Mouse (Mus musculus) v-Abl transformed pro-B cells (cell line): ENCODE measurements around the gene 1700025C18Rik.

Experiments used
- in situ Hi-C, 2 experiments: fragments of 400-800 bp; cut with MboI; formaldehyde crosslinking; loops; one replicate each; pipeline ENCODE4 v1.15.1; 2025; ENCODE audit not compliant: unreplicated experiment in 2 of 2

1700025C18Rik gene

DNA sequence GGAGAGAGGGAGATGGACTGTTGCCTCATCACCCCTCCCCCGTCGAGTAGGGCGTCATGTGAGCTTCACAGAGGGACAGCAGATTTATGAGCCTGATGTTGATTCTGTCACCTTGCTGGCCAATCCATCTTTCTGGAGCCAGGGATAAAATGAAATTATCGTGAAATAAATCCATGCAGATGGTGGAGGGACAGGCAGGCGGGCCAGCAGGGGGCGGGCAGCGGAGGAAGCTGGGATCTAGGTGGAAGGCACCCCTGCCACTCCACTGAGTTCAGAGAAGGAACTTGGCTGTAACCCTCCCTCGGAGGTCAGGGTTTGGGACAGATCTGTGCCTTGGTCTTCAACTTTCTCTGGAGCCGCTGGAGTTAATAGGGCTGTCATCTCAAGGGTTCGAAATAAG is 11.9 kb downstream of the 1700025C18Rik start:
- in situ Hi-C loops: loop anchor here (5.0 to 10.0 kb wide), 5 partner anchors 194 to 406 kb away; no protein-coding TSS in a partner anchor

- in situ Hi-C loops: loop anchor here (5.0 to 10.0 kb wide), 5 partner anchors 194 to 407 kb away; no protein-coding TSS in a partner anchor
Observed at GRCm38 (mm10) chr2:165078045-165078444, 12.5 kb downstream of the 1700025C18Rik start.

GRCm38 (mm10) chr2:165077055-165077454 is 13.5 kb downstream of the 1700025C18Rik start:
- in situ Hi-C loops: loop anchor here (5.0 to 10.0 kb wide), 5 partner anchors 195 to 408 kb away; no protein-coding TSS in a partner anchor

GRCm38 (mm10) chr2:165074937-165075336 is 15.6 kb downstream of the 1700025C18Rik start:
- in situ Hi-C loops: loop anchor here (5.0 to 25.0 kb wide), 9 partner anchors 118 to 1012 kb away; no protein-coding TSS in a partner anchor

DNA sequence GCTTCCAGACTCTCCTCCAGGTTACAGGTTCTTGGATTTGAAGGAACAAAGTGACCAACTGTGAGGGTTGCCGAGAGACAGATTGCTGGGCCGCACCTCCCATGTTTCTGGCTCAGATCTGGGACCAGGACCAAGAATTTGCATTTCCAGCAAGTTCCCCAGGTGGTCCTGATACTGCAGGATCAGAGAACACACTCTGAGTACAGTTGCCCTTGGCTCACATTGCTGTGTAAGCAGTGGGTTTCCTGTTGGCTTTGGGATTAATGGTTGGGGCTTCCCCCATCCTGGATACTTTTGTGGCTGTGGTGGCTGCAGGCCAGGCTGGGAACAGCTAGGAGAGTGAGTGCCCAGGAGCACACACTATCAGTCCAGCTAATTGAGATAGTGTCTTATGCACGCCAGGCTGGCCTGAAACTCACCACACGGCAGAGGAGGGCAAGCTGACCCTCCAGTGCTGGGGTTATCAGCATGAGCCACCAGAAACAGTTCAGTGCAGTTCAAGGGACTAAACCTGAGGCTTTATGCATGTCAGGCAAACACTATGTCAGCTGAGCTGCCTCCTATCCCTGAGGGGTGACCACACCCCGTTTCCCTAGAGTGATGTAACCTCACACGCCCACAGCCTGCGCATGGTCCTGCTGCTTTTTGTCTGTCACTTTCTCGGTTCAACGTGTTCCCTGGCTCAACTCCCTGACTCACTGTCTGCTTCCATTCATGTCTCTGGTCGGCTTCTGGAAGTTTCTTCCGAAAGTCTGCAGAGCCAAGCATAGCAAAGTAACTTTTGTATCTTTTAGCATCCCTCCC is 16.3 kb downstream of the 1700025C18Rik start:
- in situ Hi-C loops: loop anchor here (5.0 to 25.0 kb wide), 5 partner anchors 117 to 1013 kb away; no protein-coding TSS in a partner anchor

- in situ Hi-C loops: loop anchor here (5.0 to 25.0 kb wide), 5 partner anchors 116 to 1014 kb away; no protein-coding TSS in a partner anchor
Observed at GRCm38 (mm10) chr2:165073381-165073781, 17.2 kb downstream of the 1700025C18Rik start.

DNA sequence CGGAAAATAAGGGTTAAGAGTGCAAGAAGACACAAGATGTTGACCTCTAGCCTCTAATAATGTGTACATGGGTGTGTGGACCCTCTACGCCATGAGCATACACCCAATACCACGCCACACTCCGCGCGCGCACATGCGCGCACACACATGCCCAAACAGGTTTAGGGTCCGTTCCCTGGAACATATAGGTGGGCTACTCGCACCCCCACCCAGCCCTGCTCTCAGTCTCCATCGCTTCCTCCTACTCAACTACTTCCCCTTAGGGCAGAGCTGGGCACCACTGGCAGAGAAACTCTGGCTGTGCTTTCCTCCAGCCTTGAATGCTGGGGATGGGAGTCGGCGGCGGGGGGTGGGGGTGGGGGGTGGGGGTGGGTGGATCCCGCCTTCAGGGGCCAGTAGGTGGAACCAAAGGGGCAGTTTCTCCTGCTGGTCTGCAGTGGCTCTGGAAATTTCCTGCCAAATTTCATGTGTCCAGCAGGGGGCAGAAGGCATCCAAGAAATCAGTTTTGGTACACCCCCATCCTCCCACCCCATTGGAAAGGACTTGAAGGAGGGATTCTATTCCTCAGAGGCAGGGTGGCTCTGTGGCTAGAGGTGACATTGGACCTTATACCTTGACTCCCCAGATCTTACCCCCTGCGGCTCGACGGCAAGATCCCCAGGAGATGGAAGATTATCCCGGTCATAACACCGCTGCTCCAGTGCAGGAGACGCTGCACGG is 20.3 kb downstream of the 1700025C18Rik start:
- in situ Hi-C loops: loop anchor here (5.0 to 25.0 kb wide), 5 partner anchors 113 to 1017 kb away; no protein-coding TSS in a partner anchor

DNA sequence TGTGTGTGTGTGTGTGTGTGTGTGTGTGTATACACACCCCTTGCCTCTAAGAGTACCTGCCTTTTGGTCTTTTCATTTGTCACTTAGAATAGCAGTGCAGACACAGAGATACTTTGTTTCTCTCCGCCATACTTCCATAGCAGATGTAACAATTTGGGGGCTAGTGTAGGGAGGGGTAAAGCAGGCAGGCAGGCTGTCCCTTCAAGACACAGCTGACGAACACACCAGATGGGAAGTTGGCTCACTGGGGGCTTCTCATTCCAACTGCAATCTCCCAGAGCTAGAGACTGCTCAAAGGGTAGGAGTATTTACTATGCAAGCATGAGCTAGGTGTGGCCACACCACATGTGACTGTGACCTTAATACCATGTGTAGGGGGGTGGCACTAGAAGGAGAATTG is 21.7 kb downstream of the 1700025C18Rik start:
- in situ Hi-C loops: loop anchor here in 1 of 2 experiments (25.0 kb wide), 1 partner anchor 1018 kb away; no protein-coding TSS in a partner anchor

GRCm38 (mm10) chr2:165064489-165064888 is 26.1 kb downstream of the 1700025C18Rik start:
- in situ Hi-C loops: loop anchor here in 1 of 2 experiments (25.0 kb wide), 1 partner anchor 1023 kb away; no protein-coding TSS in a partner anchor

DNA sequence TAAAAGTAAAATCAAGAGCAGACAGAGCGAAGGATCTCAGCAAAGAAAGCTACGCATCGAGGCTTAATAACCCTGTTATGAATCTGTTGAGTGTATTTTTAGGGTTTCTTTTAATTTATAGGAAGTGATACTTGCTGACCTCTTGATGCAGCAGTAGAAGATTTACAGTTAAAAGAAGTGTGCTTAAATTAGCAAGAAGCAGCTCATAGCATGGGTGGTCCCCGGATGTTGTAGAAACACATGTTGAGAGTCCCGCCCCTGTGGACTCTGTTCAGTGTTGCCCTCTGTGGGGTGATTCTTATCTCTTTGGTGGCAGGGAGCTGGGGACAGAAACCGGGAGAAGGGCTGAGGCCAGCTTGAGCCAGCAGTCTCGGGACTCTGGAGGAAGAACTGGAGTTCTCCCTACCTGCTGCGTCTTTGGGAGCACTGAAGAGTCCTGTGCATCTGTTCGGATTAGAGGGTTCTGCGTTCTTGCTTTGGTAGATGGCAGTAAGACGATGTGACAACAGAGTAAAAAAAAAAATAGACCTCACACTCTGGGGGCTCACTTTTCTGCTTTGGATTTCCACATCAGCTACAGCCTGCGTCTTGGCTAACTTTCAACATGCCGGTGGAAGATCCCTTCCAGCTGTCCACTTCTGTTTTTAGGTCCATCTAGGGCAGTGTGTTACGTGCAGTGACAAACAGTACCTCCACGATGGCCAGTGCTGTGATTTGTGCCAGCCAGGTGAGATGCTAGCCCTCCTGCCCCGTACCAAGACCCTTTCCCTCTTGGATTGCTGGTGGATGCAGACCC is 28.7 kb downstream of the 1700025C18Rik start:
- in situ Hi-C loops: loop anchor here in 1 of 2 experiments (25.0 kb wide), 1 partner anchor 1025 kb away; no protein-coding TSS in a partner anchor

DNA sequence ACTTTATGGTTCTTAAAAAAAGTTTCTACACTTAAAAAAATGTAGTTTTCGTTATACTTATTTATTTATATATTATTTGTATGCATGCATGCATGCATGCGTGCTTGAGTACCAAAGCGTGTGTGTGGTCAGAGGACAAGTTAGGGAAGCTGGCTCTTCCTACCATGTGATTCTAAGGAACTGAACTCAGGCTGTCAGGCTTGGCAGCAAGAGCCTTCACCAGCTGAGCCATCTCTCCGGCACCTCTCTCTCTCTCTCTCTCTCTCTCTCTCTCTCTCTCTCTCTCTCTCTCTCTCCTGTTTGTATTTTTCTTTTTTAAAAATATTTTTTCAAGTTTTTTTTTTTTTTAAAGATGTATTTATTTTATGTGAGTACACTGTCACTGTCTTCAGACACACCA is 30.6 kb downstream of the 1700025C18Rik start:
- in situ Hi-C loops: loop anchor here in 1 of 2 experiments (25.0 kb wide), 1 partner anchor 1027 kb away; no protein-coding TSS in a partner anchor

- in situ Hi-C loops: loop anchor here in 1 of 2 experiments (25.0 kb wide), 1 partner anchor 1031 kb away; no protein-coding TSS in a partner anchor
Observed at GRCm38 (mm10) chr2:165056377-165057085, 34.0 kb downstream of the 1700025C18Rik start.

- in situ Hi-C loops: loop anchor here in 1 of 2 experiments (25.0 kb wide), 1 partner anchor 1031 kb away; no protein-coding TSS in a partner anchor
Observed at GRCm38 (mm10) chr2:165055905-165056304, 34.6 kb downstream of the 1700025C18Rik start.

DNA sequence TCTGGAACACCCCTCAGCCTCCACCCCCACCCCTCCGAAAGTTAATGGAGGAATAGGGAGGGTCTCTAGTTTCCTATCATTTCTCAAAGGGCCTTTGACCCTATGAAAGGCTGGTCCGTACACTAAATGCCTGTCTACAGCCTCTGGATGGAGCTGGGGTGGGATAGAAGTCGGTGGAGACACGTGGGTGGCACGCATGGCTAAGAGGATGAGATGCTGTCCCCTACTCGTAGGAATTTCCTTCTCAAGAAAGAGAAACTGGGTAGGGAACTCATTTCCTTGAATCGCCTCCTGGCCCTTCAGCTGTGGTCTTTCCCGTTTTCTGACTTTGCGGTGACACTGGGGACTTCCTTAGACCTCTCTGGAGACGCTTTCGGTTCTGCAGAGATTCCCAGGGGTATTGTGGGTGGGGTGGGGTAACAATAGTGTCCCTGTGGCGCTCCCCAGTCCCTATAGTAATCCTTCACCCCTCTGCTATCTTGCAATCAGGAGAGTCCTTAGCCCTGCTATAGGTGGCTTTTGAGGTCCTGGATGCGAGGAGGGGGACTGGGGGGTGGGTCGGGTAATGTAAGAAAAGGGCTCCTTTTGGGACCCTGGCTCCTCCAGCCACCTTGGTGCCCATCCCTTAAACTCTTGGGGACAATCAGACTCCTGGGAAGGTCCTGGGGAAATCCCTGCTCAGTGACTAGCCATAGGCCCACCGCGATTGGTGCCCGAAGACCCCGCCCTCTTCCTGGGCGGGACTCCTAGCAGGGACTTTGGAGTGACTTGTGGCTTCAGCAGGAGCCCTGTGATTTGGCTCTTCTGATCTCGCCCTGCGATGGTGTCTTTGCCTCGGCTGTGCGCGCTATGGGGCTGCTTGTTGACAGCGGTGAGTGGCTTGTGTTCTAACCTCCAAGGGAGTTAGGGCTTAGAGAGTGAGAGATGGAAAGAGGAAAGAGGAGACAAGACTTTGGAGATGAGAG is 35.4 kb downstream of the 1700025C18Rik start, which contains the start of gene Cd40:
Gene Cd40, plus strand, starts transcription at position 740 of the 965 bp plus-strand sequence.
- in situ Hi-C loops: loop anchor here in 1 of 2 experiments (25.0 kb wide), 1 partner anchor 1032 kb away; no protein-coding TSS in a partner anchor

DNA sequence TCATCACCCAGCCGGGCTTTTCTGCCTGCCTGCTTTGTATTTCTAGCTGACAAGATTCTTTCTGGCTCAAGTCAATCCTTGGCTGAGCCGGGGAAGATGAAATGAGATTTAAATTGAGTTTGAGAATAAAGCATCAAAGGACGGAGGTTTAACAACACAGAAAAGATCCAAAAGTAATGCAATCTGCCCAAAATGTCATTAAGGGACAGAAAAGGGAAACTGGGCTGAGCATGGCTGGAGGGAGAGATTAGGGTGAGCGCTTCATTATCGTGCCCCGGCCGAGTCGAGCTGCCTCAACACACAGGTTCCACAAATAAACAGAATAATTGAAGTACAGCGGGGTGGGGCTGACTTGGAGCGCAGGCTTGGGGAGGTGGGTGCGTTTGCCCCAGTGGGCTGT is 39.0 kb downstream of the 1700025C18Rik start:
- in situ Hi-C loops: loop anchor here in 1 of 2 experiments (25.0 kb wide), 1 partner anchor 1036 kb away; no protein-coding TSS in a partner anchor

DNA sequence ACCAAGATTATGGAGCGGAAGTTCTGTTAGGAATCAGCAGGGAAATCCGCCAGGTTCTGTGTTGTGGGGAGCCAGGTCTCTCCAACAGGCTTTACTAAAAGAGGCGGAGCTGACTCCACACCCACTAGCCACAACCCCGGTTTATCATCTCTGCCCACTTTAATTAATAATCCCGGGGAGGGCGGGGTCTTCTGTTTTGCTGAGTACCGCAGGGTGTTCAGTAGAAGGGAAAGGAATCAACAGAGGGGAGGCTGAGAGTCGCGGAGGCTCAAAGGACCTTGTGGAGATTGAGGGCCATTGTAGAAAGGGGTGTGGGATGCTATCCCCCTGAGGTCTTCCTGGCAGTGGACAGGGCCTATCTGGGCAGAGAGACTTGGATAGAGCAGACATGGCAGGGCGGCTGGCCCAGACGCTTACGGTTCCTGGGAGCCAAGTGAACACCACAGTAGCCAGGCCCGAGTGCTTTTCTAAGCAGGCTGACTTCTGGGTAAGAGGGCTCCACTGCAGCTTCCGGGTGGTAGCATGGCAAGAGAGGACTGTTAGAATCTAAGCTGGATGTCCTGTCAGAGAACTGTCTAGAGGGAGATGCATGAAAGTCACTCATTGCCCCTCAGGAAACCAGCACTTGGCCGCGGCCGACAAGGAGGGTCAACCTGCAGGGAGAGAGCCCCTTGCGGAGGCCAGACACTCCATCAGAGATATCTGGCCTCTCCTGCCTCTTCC is 39.6 kb downstream of the 1700025C18Rik start:
- in situ Hi-C loops: loop anchor here in 1 of 2 experiments (25.0 kb wide), 1 partner anchor 1036 kb away; no protein-coding TSS in a partner anchor

DNA sequence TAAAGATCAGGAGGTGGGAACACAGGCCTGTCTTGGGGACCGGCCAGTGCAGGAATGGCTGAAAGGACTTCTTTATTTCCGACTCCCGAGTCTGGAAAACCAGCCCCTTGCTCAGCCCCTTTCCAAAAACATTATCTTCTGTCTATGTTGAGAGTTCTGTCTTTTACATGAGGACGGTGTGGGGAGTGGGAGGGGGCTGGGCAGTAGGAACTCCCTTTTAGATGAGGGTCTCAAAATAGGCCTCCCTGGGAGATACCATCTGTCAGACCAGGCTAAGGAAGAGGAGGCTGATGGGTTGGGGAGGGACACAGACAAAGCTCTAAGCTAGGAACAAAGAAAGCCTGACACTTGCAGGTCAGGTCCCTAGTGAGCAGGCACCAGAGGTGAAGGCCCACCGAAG is 41.5 kb downstream of the 1700025C18Rik start:
- in situ Hi-C loops: loop anchor here in 1 of 2 experiments (10.0 kb wide), 1 partner anchor 124 kb away; no protein-coding TSS in a partner anchor
